Mouse (Mus musculus) CH12.LX (cell line): ENCODE measurements at regions not wholly inside any gene's neighbourhood (a gene's known extent, or its start where the extent isn't known, plus 50 kb on each side); places are given as distances from the start of the nearest gene placed in this dataset.

Source experiments
- POLR2A ChIP-seq: IDR thresholded peaks from 2 replicates; pipeline ENCODE4 v1.6.1; 2011; ENCODE audit warnings: low read depth, mild to moderate bottlenecking, improper control_type of control experiment, low read length
- RAD21 ChIP-seq: IDR thresholded peaks from 2 replicates; pipeline ENCODE4 v1.6.1; 2011; ENCODE audit warnings: low read depth, mild to moderate bottlenecking, low read length, improper control_type of control experiment, moderate library complexity
- TCF12 ChIP-seq: IDR thresholded peaks from 2 replicates; pipeline ENCODE4 v1.6.1; 2014; ENCODE audit warnings: low read depth, mild to moderate bottlenecking, inconsistent platforms, low read length, improper control_type of control experiment
- USF2 ChIP-seq: conservative IDR thresholded peaks from 2 replicates; pipeline ENCODE4 v1.6.1; 2011; ENCODE audit warnings: low read depth, low read length, improper control_type of control experiment

DNA sequence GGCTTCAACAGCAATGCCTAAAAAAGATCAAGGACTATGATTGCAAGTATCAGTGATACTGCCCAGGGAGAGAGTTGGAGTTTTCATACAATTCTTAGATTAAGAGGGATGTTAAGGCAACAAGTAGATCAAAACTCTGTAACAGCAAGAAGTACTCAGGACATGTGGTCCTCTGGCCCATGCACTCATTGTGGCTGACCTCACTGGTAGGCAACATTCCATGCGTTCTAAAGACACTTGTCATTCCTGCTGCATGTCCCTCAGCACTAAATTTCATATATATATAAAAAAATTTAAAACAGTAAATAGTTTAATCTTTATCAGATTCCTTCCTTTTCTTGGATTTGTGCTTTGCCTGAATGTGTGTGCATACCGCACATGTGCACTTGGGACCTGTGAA, 332.6 kb downstream of the Atp6ap1l start:
- TF ChIP-seq TCF12 (no peak), POLR2A (no peak), USF2 (no peak), RAD21 (no peak)
